Mouse (Mus musculus) MEL-GATA-1-ER (cell line): ENCODE measurements around the gene Colq.
A peak's percentile ranks its signal among the peaks of the same experiment; 100 is the strongest.
"Not testable (repeated sequence)": the region's sequence is repeated elsewhere in the genome, so short reads cannot be mapped to it uniquely, and the experiment has no call there.

Experiments
- DNase-seq: peaks from one replicate; pipeline ENCODE4 v3.0.0-alpha.2; 2012; ENCODE audit warnings: low read depth; ENCODE audit errors: extremely low read depth

The Colq gene

DNA sequence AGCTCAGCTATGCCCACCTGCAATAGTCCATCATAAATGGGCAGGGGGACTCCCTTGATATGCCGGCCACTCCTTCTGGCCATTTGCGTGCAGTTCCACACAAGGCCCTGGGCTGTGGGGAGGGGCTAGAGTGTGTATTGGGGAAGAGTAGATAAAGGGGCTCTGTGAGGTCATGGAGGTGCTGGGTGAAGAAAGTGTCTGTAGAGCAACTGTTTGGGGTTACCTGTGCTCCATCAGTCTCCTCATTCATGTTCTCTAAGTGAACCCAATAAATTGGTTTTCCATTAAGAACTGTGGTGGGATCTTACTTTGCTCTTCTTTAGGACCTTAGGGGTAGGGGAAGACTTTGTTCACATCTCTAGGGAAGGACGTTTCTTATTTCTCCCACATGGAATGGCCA lies at the start of gene Colq:
Gene Colq (minus strand): TSS at position 101 of the 400 bp plus-strand sequence.
- no peak for DNase-seq

DNA sequence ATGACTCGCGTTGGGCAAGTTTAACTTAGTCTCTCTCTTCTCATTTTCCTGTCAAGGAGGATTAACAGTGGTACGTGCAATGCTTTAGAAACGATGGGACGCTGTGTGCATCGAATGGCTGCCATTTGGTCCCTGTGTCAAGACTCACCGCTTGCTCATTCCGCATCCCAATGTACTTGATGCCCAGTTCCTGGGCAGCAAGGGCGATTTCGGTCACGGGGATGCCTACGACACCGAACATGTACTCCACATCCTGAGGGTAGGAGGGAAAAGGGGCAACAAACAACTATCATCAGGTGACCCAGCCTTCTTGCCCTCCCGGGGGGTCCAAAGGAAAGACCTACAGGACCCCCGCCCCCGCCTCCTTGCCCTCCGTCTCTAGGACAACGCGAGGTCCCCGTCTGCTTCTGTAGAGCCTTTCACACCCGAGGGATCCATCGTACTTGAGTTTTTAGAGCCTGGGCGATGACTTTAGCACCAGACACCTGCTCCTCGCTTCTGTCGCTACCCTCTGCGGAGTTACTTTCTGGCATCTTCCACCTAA lies 49.3 kb upstream of the Colq start, which contains the start of gene Gm49387:
Gene Gm49387 (minus strand): TSS at position 533 of the 544 bp plus-strand sequence.
- DNase-seq = no peak

DNA sequence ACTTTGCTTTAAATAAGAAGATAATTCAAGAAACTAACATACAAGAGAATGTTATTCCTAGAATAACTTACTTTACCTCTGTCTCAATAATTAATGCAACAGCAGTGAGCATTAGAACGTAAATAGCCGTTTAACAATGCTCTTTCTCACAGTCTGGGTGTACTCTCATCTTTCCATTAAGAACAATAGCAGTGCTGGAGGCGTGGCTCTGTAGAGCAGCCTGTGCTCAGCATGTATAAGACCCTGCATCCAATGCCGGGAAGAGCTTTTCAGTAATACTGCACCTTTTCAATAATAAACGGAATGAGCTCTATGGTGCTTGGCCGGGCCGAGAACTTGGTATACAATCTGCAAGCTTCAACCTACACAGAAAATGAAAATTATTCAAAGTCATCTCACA lies 39.5 kb upstream of the Colq start:
- no peak for DNase-seq

DNA sequence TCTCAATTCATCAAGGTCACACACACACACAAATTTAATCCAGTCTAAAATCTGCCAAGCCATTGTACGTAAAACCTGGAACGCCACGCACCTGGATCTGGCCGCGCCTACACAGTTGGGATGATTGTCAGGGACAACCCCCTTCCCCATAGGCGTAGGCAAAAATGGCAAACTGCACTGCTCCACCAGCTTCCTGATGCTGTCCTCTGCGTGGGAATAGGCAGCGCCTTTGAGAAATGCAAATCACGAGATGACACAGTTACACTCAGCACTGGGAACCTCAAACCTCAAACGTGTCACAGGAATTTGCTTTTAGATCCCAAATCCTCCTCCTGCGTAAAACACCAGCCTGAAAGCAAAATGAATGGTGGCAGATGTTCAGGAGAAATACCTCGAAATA lies 31.6 kb upstream of the Colq start:
- no peak for DNase-seq

GRCm38 (mm10) chr14:31620591-31621223 lies 29.6 kb upstream of the Colq start:
- DNase-seq = no peak

DNA sequence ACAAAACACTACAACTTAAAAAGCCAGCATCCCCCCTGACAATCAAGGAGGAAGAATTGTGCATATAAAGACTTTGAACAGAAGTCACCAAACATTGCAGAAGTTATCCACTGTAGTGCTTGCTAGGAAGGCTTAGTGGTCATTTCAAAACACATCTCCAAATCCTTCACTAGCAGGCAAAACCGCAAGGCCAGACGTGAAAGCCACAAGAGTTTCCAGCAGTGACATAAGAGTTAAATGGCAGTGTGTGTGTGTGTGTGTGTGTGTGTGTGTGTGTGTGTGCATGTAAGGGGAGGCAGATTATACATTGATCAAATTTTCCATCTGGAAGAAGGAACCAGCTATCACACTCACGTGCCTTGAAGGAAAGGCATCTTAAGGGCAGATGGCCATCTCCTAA lies 26.9 kb upstream of the Colq start:
- no peak for DNase-seq

GRCm38 (mm10) chr14:31617204-31617603 lies 26.1 kb upstream of the Colq start:
- no peak for DNase-seq

DNA sequence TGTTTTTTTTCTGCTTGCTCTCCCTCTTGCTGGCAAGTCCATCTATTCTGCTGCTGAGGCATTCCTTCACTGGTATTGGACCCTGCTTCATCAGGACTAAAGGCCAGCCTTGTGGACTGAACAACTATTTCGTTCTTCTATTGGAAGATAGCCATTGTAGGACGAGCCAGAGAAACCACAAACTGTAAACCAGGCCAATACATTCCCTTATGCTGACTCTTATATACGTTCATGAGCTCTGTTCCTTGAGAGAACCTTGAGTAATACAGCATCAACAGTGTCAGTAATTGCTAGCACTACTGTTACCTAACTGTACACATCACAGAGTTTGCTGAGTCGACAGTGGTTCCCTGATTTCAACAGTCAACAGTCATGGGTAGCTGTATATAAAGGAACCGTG lies 22.5 kb upstream of the Colq start:
- no peak for DNase-seq

DNA sequence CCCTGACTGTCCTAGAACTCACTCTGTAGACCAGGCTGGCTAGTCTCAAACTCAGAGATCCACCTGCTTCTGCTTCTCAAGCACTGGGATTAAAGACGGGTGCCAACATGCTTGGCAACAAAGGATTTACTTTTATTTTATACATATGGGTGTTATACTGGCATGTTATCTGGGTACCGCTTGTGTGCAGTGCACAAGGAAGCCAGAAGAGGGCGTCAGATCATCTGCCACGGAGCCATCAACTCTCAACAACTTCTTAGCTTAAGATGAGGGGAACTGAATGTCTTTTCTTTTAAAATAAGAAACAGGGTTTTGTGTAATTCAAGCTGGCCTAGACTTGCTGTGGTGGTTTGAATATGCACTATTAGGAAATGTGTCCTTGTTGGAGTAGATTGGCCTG lies 20.8 kb upstream of the Colq start:
- DNase-seq = no peak

GRCm38 (mm10) chr14:31605514-31605913 lies 14.4 kb upstream of the Colq start:
- DNase-seq = no peak

DNA sequence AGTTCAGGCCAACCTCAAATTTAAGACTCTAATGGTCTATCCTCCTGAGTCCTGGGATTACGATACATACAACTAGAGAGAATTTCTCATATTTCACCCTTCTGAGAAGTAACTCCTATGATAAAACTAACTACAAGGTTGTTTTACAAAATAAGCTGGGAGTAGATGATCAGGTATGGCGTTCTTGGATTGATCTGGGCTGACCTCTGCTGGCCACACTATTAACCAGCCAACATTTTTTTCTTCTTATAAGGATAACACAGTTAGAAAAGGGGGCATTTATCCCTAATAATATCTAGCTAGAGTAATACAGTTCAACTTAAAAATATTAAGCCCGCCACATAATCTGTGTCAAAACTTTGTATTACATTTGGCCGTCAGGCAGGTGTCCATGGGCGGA lies 13.8 kb upstream of the Colq start:
- DNase-seq = no peak

DNA sequence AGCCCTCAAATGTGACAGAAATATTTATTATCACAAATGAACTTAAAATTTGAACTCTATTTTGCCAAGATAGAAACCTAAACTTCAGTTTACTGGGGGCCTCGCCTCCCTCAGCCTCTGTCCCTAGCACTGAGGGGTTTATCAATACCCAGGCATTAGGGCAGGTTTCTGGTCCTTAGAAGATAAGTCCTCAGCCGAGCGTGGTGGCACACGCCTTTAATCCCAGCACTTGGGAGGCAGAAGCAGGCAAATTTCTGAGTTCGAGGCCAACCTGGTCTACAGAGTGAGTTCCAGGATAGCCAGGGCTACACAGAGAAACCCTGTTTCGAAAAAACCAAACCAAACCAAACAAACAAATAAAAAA lies 11.5 kb upstream of the Colq start:
- not testable (repeated sequence) for DNase-seq

- no peak for DNase-seq
Measured at GRCm38 (mm10) chr14:31601908-31602615, 10.9 kb upstream of the Colq start.

- no peak for DNase-seq
Measured at GRCm38 (mm10) chr14:31597446-31597845, 6.3 kb upstream of the Colq start.

GRCm38 (mm10) chr14:31596408-31596807 lies 5.3 kb upstream of the Colq start:
- no peak for DNase-seq

GRCm38 (mm10) chr14:31594693-31595092 lies 3.5 kb upstream of the Colq start:
- no peak for DNase-seq

GRCm38 (mm10) chr14:31593036-31593435 lies 1.9 kb upstream of the Colq start:
- DNase-seq = peak; percentile 59

DNA sequence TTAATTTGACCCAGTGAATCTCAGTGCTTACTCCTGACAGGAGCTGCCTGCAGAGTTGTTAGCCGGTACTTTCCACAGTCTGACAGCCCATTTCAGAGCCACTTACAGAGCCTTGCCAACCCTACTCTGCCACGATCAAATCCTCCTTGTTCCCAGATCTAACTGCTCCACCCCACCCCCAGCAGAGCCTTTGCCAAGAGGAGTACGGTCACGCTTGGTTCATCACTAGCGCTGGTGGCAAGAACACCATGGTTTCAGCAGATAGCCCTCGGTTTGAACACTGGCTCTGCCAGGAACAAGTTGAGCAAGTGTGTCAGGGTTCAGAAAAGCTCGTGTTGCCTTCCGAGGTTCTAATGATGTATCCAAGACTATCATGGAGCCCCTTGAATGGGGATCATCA lies 4.7 kb downstream of the Colq start:
- no peak for DNase-seq

DNA sequence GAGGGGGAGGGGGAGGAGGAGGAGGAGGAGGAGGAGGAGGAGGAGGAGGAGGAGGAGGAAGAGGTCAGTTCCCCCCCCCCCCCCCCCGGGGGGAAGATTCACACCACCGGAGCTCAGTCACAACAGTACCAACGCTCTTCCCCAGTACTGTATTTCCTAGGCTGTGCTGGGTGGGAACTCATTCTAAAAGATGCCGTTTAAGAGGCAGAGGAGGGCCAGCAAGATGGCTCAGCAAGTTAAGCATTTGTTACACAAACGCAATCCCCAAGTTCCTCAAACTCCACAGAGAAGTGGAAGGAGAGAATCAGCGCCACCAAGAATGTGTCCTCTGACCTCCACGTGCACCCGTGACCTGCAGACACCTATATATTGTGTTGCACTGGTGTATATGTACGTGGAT lies 8.1 kb downstream of the Colq start:
- no peak for DNase-seq

GRCm38 (mm10) chr14:31577966-31578735 lies 13.0 kb downstream of the Colq start:
- DNase-seq = no peak

DNA sequence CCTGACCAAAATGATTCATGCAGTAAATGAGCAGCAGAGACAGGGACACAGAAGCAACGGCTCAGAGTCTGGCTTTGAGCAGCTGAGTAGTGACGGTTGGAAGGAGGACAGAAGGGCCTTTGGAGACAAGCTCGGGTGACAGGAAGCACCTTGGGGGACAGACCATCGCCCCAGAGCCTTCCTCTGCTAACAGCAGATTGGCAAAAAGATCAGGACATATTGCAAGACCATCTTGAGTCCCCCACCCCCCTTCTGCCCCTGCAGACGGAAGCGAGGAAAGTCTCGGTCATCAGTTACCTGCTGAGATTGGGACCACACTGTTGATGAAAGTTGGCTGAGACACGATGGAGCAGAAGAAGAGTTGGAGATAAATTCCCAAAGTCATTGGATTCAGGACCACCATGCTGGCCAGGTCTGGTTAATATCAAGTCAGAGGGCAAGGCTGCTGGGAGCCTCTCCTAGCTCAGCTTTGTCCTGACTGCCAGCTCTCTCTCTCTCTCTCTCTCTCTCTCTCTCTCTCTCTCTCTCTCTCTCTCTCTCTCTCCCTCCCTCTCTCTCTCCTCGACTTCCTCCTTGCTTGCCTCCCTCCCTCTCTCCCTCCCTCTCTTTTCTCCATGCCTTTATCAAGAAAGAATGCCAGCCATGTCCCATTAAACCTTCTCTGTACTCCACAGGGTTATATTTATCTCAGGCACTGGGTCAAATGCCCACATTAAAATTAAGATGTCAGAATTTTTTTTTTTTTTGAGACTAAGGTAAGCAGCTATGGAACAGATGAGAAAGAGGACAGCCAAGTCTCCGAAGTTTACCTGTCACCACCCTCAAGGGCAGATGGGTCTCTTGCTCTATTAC lies 14.1 kb downstream of the Colq start:
- DNase-seq = no peak
